Mouse (Mus musculus): ENCODE data around the gene Slc39a3.

GRCm38 (mm10) chr10:81062710-81063109 is 25.5 kb upstream of the Slc39a3 start:
- TF ChIP-seq CTCF (IDR thresholded peaks at IDR 0.05; ENCODE audit: control insufficient read depth, insufficient read depth, insufficient read length): no peak
- TF ChIP-seq MAX (IDR thresholded peaks at IDR 0.05): no peak
